Mouse (Mus musculus) kidney, postnatal 0 days (tissue): ENCODE measurements around the gene Slc6a20a. TPM values are rescaled to one million over a fixed set of nuclear protein-coding genes. Genes with fewer than 3 reads are reported as not detected.

Source experiments
- ATAC-seq: fragments of 200-750 bp; cut with Nextera tagmentation; replicated peaks from 2 replicates; pipeline ENCODE4 v1.8.0; 2017; ENCODE audit warnings: low read depth, moderate number of reproducible peaks, moderate TSS enrichment, moderate library complexity; ENCODE audit not compliant: low FRiP score
- DNase-seq: peaks from one replicate; pipeline ENCODE4 v3.0.0-alpha.2; 2016; ENCODE audit warnings: low spot score
- H3K27ac ChIP-seq: fragments of 300-500 bp; sonication (generic); 2 replicates; pipeline ENCODE4 v1.5.1; 2014; ENCODE audit warnings: mild to moderate bottlenecking
- H3K27me3 ChIP-seq: fragments of 300-500 bp; sonication (generic); 2 replicates; pipeline ENCODE4 v1.6.1; 2014; ENCODE audit warnings: low read length, mixed read lengths; ENCODE audit not compliant: insufficient read depth
- H3K36me3 ChIP-seq: fragments of 300-500 bp; sonication (generic); 2 replicates; pipeline ENCODE4 v1.6.1; 2014; ENCODE audit warnings: low read length, mixed read lengths; ENCODE audit not compliant: insufficient read depth
- H3K4me1 ChIP-seq: fragments of 300-500 bp; sonication (generic); replicated peaks from 2 replicates; pipeline ENCODE4 v1.6.1; 2014; ENCODE audit warnings: antibody characterized with exemption, low read length, mixed read lengths; ENCODE audit not compliant: insufficient read depth
- H3K4me2 ChIP-seq: fragments of 300-500 bp; sonication (generic); 2 replicates; pipeline ENCODE4 v1.6.1; 2014; ENCODE audit warnings: mild to moderate bottlenecking, low read length, moderate library complexity, mixed read lengths
- H3K4me3 ChIP-seq: fragments of 300-500 bp; sonication (generic); replicated peaks from 2 replicates; pipeline ENCODE4 v1.5.1; 2014; ENCODE audit warnings: low read depth, low read length
- H3K9ac ChIP-seq: fragments of 300-500 bp; sonication (generic); 2 replicates; pipeline ENCODE4 v1.6.1; 2014; ENCODE audit warnings: low read depth, low read length
- H3K9me3 ChIP-seq: fragments of 300-500 bp; sonication (generic); replicated peaks from 2 replicates; pipeline ENCODE4 v1.6.1; 2016; ENCODE audit warnings: low read length, inconsistent platforms, mixed read lengths
- CTCF ChIP-seq: IDR thresholded peaks from 2 replicates; pipeline ENCODE4 v1.5.1; 2016; ENCODE audit warnings: antibody characterized with exemption, low read depth, mild to moderate bottlenecking, moderate library complexity
- WGBS: fragments of 180-500 bp; shearing (Covaris S2); extraction: QIAGEN DNeasy Blood & Tissue Kit; methylation state at CpG from one replicate; pipeline ENCODE4 v1.1.7; 2014; 5-methylcytosine and 5-hydroxymethylcytosine counted together
- polyA plus RNA-seq: library from polyadenylated mRNA; unstranded; fragments of >200 nt; fragmentation: Nextera tagmentation; extraction: Ambion mirVana; gene quantifications from 2 replicates; pipeline ENCODE4 v1.2.1, GENCODE M21; 2015

Gene Slc6a20a
- polyA plus RNA-seq, 1 experiment from 2014 or later: 2.2 TPM

DNA sequence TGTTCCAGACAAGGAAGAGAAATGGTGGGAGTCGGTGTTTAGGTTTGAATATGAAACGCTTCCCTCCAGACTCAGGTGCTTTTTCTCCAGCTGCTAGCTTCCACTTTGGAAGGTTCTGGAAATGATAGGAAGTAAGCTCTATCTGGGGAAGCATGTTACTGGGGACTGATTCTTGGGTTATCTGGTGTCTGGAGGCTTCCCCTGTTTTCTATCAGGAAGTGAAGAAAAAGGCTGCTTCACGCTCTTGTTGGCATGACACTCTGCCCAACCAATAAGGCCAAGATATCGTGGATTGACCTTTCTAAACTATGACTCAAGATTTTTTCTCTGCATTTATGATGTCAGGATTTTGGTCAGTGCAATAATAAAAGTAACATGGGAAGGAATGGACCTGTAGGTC, 83.5 kb downstream of the Slc6a20a start:
- Histone ChIP-seq H3K4me1 (no peaks in the 10 kb centered on the region), H3K27ac (no peak overlapping the region), H3K4me3 (no peak overlapping the region), H3K9ac (no peak overlapping the region), H3K36me3 (peaks cover 7% of the 10 kb centered on the region), H3K4me2 (no peak overlapping the region), H3K9me3 (no peaks in the 10 kb centered on the region), H3K27me3 (no peaks in the 10 kb centered on the region)
- WGBS: 90% methylated on average over 4 of the region's 4 CpGs
- DNase-seq (no peak), ATAC-seq (no peak)
- no peak for TF ChIP-seq CTCF

- H3K9ac ChIP-seq: no peak overlapping the region
- H3K9me3 ChIP-seq: no peaks in the 10 kb centered on the region
- no peaks in the 10 kb centered on the region for H3K27me3 ChIP-seq
- WGBS: 57% methylated on average over 7 of the region's 7 CpGs
- TF ChIP-seq CTCF: no peak
- peaks cover 15% of the 10 kb centered on the region for H3K36me3 ChIP-seq
- no peak for DNase-seq
- ATAC-seq: no peak
- no peaks in the 10 kb centered on the region for H3K4me1 ChIP-seq
- H3K4me2 ChIP-seq: no peak overlapping the region
- no peak overlapping the region for H3K27ac ChIP-seq
- no peak overlapping the region for H3K4me3 ChIP-seq
Observed at GRCm38 (mm10) chr9:123589240-123589910, 89.3 kb downstream of the Slc6a20a start.

Other genes with a start within 250 kb of the Slc6a20a start
- gene Limd1, start 200.2 kb downstream of the Slc6a20a start, polyA plus RNA-seq: 43.3 and 44.0 TPM in 2 replicates
- 55.2 and 59.5 TPM in 2 replicates for gene Sacm1l, start 149.1 kb downstream of the Slc6a20a start, polyA plus RNA-seq
- gene Slc6a20b, start 46.3 kb downstream of the Slc6a20a start, polyA plus RNA-seq: 9.5 and 12.1 TPM in 2 replicates
- gene Ccr9, start 446 bp downstream of the Slc6a20a start, polyA plus RNA-seq: 0.11 and 0.23 TPM in 2 replicates
- gene Lztfl1, start 38.8 kb upstream of the Slc6a20a start, polyA plus RNA-seq: 57.5 and 59.6 TPM in 2 replicates
- gene Cxcr6, start 127.6 kb upstream of the Slc6a20a start, polyA plus RNA-seq: 0.17 and 0.18 TPM in 2 replicates
- 5.3 and 6.0 TPM in 2 replicates for gene Fyco1, start 173.0 kb upstream of the Slc6a20a start, polyA plus RNA-seq
- gene Xcr1, start 183.1 kb upstream of the Slc6a20a start, polyA plus RNA-seq: 0.04 and 0.05 TPM in 2 replicates